Mouse (Mus musculus) gastrocnemius, adult 8-10 months (tissue): ENCODE measurements around the gene Tuba4a. TPM values are rescaled to one million over a fixed set of nuclear protein-coding genes. Genes with fewer than 3 reads are reported as not detected.
"Not testable (repeated sequence)": the region's sequence is repeated elsewhere in the genome, so short reads cannot be mapped to it uniquely, and the experiment has no call there.

Source experiments
- DNase-seq, 2 experiments: peaks; one replicate each; pipeline ENCODE4 v3.0.0; 2022; ENCODE audit warnings: low spot score in 2 of 2
- total RNA-seq, 4 experiments: library from RNA; stranded (reverse); gene quantifications; 2 replicates each; pipeline ENCODE4 v1.2.4; 2022

The Tuba4a gene
- total RNA-seq, 4 experiments from 2014 or later: 1,243 to 1,380 (median 1,348) TPM

- peak; percentile 81 to 88 for DNase-seq
These were observed 16.7 kb upstream of the Tuba4a start, which contains the start of gene Dnajb2 for GRCm38 (mm10) chr1:75236117-75237050. Dnajb2 (plus strand) TSS chr1:75236406.

DNA sequence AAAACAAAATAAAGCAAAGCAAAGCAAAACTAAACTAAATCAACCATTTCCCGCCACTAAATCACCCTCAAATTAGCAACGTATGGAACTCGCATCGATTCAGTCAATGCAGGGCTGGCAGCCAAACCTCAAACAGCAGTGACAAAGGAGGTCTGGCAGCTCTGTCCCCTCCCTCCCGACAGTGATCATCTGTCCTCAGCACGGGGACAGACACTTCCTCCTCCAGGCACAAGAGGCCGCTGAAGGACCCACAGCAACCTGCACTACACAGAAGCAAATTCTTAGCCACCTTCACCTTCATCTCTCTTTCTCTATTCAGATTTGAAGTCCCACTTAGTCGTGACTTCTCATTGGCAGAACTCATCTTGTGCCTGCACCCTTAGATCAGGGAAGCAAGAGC is 14.9 kb upstream of the Tuba4a start:
- no peak for DNase-seq

- not testable (repeated sequence) for DNase-seq
These were observed 12.8 kb upstream of the Tuba4a start for GRCm38 (mm10) chr1:75232489-75232888.

DNA sequence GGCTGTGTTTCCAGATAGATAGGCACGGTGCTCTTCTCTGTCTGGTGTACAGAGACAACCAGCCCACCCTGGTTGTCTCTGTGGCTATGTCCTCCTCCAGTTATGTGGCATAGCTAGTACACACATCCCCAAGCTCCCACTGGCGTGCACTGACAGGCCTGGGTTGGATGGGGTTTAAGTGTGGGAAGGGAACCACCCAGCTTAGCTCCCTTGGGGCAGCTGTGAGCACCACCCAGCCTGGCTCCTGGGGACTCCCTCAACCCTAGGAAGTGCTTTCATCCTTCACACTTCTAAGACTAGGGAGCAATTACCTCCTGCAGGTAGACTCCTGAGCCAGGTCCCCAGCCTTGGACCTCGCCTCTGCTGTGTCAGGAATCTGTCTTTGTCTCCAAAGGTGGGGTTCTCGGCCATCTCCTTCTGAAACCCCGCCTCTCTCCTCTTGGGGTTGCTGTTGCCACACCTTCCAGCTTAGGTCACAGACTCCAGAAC is 12.0 kb upstream of the Tuba4a start, which contains the start of gene A630095N17Rik:
TSS of gene A630095N17Rik (minus strand) at position 439 of the 489 bp plus-strand sequence.
- DNase-seq: no peak

DNA sequence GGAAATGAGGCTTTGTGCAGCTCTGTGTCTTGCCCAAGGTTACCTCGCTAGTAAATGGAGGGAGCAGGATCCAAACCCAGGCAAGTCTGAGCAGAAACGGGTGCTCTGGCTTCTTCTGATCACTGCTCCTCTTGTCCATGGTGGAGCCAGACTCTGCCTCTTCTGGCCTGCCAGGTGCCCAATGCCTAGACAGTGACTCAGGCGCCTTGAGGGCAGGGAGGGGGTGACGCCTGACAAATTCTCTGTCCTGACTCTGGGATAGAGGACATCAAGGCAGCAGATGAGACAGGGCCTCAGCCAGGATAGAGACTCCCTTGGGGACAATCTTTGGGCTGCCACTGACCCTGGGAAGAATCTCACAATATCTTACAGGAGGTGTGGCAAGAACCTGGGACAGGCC is 11.6 kb upstream of the Tuba4a start:
- DNase-seq: no peak

GRCm38 (mm10) chr1:75230335-75230994 is 10.8 kb upstream of the Tuba4a start:
- no peak for DNase-seq

DNA sequence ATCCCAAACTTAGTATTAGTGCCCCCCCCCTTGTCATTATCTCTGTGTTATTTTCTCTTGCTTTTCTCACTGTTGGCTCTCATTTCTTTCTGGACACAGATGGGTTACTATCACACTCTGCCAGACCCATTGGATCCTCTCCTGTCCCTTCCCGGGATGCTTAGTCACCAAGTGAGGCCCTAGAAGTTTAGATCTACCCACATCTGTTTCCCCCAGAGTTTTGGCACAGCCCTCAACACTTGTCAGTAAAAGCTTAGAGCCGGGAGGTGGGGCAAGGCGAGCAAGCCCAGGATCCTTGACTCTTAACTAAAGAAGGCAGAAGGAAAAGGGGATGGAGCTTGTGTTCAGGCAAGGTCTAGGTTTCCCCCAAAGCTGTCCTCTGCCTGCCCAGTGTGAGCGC is 9.5 kb upstream of the Tuba4a start:
- no peak for DNase-seq

DNA sequence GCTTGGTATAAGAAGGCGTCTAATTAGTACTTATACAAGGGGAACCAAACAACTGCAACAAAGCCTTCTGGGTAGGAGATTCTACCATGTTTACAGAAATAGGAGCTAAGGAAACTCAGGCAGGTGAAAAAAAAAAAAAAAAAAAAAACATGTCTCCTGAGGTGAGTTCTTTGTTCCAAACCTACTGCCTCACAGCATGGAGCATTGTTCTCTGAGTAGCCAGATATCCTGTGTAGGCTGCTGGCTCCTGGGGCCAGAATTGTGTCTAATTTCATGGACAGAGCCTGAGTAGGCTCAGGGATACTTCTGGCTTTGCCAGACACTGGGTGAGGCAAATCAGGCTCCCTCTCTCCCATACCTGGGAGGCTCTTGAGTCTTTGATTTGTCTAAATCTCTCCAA is 8.0 kb upstream of the Tuba4a start:
- DNase-seq: no peak

- no peak for DNase-seq
These were observed 6.5 kb upstream of the Tuba4a start for GRCm38 (mm10) chr1:75226138-75226537.

- DNase-seq: no peak
These were observed 5.8 kb upstream of the Tuba4a start for GRCm38 (mm10) chr1:75225473-75225872.

GRCm38 (mm10) chr1:75223532-75223931 is 3.9 kb upstream of the Tuba4a start:
- DNase-seq: no peak

- no peak for DNase-seq
These were observed 3.3 kb upstream of the Tuba4a start for GRCm38 (mm10) chr1:75222926-75223325.

GRCm38 (mm10) chr1:75221538-75221937 is 1.9 kb upstream of the Tuba4a start:
- no peak for DNase-seq

GRCm38 (mm10) chr1:75219078-75219477 is 587 bp downstream of the Tuba4a start:
- peak; percentile 90 to 92 for DNase-seq

- peak; percentile 88 to 94 for DNase-seq
These were observed 1.3 kb downstream of the Tuba4a start for GRCm38 (mm10) chr1:75218227-75219001.

GRCm38 (mm10) chr1:75217893-75218226 is 1.8 kb downstream of the Tuba4a start:
- DNase-seq: no peak

GRCm38 (mm10) chr1:75216797-75217585 is 2.7 kb downstream of the Tuba4a start:
- peak; percentile 64 to 76 for DNase-seq

DNA sequence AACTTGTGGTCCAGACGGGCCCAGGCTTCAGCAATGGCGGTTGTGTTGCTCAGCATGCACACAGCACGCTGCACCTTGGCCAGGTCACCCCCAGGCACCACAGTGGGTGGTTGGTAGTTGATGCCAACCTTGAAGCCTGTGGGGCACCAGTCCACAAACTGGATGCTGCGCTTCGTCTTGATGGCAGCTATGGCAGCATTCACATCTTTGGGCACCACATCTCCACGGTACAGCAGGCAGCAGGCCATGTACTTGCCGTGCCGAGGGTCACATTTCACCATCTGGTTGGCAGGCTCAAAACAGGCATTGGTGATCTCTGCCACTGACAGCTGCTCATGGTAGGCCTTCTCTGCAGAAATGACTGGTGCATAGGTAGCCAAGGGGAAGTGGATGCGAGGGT is 3.9 kb downstream of the Tuba4a start:
- peak; percentile 59 to 64 for DNase-seq

GRCm38 (mm10) chr1:75214886-75215285 is 4.8 kb downstream of the Tuba4a start:
- peak in 1 of 2 experiments; percentile 47 for DNase-seq

DNA sequence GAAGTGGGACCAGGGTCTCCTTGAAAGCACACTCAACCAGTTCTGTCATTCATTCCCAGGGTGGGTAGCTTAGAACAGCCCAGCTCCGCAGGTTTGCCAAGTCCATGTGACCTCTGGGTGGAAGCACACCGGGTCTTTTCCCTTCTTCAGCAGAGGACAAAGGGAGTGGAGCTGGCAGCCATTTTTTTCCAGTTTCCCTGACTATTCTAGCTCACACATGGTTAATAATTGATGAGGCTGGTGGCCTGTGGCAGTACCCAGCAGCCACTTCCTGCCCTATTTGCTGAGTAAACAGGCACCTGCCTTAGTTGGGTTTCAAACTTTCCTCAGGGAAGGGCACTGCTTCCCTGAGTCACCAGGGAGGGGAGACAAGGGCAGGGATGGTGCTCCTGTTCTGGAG is 5.2 kb downstream of the Tuba4a start:
- no peak for DNase-seq

DNA sequence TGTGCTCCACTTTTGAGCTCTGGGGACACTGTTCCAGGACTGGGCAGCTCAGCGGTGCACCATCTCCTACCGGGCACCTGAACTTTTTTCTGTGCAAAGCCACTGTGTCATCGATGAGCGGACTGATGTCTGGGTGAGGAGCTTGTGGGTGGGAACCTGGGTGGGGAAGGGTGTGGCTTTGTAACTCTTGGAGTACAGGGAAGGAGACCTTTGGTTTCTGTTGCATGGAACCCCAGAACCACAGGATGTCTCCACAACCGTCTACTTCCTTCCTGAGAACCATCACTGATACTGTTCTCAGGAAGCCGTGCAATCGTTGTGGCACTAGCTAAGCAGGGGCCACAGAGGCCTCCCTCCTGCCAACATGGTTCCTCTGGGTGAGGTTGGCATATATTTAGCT is 6.6 kb downstream of the Tuba4a start:
- DNase-seq: no peak
